Mouse (Mus musculus): ENCODE results near the gene Ehbp1.

- TF ChIP-seq CTCF (IDR thresholded peaks at IDR 0.05; ENCODE audit: control insufficient read depth, insufficient read depth, insufficient read length) (no peak), FOSL1 (IDR thresholded peaks at IDR 0.05; ENCODE audit: insufficient read depth, low read length, poor library complexity, severe bottlenecking) (no peak), MAX (IDR thresholded peaks at IDR 0.05) (no peak), MYOG (IDR thresholded peaks at IDR 0.05; ENCODE audit: control insufficient read depth, extremely low read depth, insufficient read length) (no peak)
Measured at GRCm38 (mm10) chr11:22180146-22180545, 161.9 kb downstream of the Ehbp1 start.

Data from C2C12 (cell line).